Mouse (Mus musculus) small intestine, adult 2 months (tissue): ENCODE data around the gene Hoxa9.

Experiments
- CTCF ChIP-seq: fragments of 200-500 bp; IDR thresholded peaks from 2 replicates; pipeline ENCODE4 v1.5.1; 2012; ENCODE audit warnings: low read depth, mild to moderate bottlenecking, control low read depth, inconsistent platforms, low read length, moderate library complexity, mixed read lengths; ENCODE audit not compliant: insufficient replicate concordance, insufficient read length; ENCODE audit errors: extremely low read depth
- POLR2A ChIP-seq: fragments of 200-500 bp; IDR thresholded peaks from 2 replicates; pipeline ENCODE4 v1.6.1; 2012; ENCODE audit warnings: low read depth, mild to moderate bottlenecking, control low read depth, inconsistent platforms, low read length, moderate library complexity

DNA sequence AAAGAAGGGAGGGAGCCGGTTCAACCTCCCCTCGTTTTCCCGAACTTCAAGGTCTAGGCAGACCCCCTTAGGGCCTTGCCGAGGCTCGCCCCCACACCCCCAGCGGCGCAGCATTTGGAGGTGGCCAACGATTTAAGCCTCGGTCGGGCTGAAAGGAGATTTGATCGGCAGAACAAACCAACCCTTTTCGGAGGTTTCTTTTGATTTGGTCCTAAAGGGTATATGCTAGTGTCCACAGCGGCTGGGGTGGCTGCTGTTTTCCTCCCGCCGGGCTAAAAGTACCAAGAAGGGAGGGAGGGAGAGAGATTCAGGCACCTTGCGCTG, 18.5 kb upstream of the Hoxa9 start:
- TF ChIP-seq CTCF, result no peak
- no peak for TF ChIP-seq POLR2A
